Mouse (Mus musculus): ENCODE results near the gene Trim62. TPM values are rescaled to one million over a fixed set of nuclear protein-coding genes. Genes with fewer than 3 reads are reported as not detected.
A peak's percentile ranks its signal among the peaks of the same experiment; 100 is the strongest.

The Trim62 gene
- polyA plus RNA-seq, 1 experiment from 2014 or later = 2.6 TPM

DNA sequence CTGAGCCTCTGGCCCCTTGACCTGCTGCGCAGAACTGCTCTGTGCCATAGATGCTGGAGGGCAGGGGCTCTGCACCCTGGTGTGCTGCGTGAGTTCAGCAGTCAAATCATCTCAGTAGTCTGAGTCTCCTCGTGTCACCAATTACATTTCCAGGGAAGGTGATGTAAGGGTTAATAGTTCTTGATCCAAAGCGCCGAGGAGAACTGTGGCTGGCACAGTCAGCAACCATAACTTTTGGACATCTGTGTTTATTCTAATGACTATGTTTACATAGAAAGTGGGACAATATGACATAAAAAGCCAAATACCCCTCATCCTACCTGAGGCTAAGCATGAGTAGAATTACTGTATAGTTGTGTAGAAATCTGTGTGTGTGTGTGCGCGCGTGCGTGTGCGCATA is 3.6 kb downstream of the Trim62 start:
- DNase-seq (ENCODE audit: low spot score) = no peak
- 64% methylated on average over 10 of the region's 10 CpGs for WGBS
- Histone ChIP-seq H3K9ac (ENCODE audit: low read length) (no peak overlapping the region), H3K27me3 (ENCODE audit: control insufficient read depth, insufficient read depth, low read length) (no peaks in the 10 kb centered on the region), H3K9me3 (ENCODE audit: control insufficient read depth, low read length) (no peaks in the 10 kb centered on the region), H3K4me1 (replicated peaks; ENCODE audit: control insufficient read depth, insufficient read depth) (no peaks in the 10 kb centered on the region; the same call in 1 of the 2 replicates), H3K4me3 (ENCODE audit: low read depth, low read length) (no peak overlapping the region), H3K4me2 (replicated peaks; ENCODE audit: low read depth) (no peak overlapping the region), H3K27ac (replicated peaks) (no peak overlapping the region), H3K36me3 (ENCODE audit: control insufficient read depth, insufficient read depth, low read length) (no peaks in the 10 kb centered on the region)
- no peak for ATAC-seq (ENCODE audit: low FRiP score, low TSS enrichment)
- TF ChIP-seq EP300 (optimal IDR thresholded peaks at IDR 0.05) (no peak), CTCF (IDR thresholded peaks at IDR 0.05; ENCODE audit: low read depth) (no peak)

DNA sequence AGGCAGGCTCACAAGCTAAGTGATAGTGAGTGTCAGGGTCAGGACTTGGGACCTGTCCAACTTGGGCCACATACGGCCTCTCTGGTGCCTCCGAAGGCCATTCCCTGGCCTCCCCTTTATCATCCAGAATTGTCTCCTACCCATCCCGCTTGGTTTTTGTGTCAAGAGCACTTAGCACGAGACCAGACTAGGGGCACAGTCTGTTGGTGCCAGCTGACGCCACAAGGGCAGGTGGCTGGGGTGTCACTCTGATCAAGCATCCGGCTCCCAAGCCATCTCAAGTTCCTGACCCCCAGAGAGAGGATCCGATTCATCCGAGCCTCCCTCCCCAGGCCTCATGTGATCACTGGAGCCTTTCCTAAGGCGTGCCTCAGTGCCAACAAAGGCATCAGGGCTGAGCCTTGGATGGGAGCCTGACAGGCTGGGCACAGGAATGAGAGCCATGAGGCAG is 4.3 kb downstream of the Trim62 start:
- Histone ChIP-seq H3K27me3 (ENCODE audit: control insufficient read depth, insufficient read depth, low read length) (no peaks in the 10 kb centered on the region), H3K9me3 (ENCODE audit: control insufficient read depth, low read length) (no peaks in the 10 kb centered on the region), H3K4me3 (ENCODE audit: low read depth, low read length) (no peak overlapping the region), H3K4me1 (replicated peaks; ENCODE audit: control insufficient read depth, insufficient read depth) (no peaks in the 10 kb centered on the region; the same call in 1 of the 2 replicates), H3K36me3 (ENCODE audit: control insufficient read depth, insufficient read depth, low read length) (no peaks in the 10 kb centered on the region), H3K27ac (replicated peaks) (no peak overlapping the region), H3K4me2 (replicated peaks; ENCODE audit: low read depth) (no peak overlapping the region), H3K9ac (ENCODE audit: low read length) (no peak overlapping the region)
- ATAC-seq (ENCODE audit: low FRiP score, low TSS enrichment) = no peak
- TF ChIP-seq EP300 (optimal IDR thresholded peaks at IDR 0.05) (no peak), CTCF (IDR thresholded peaks at IDR 0.05; ENCODE audit: low read depth) (no peak)
- WGBS = 66% methylated on average over 9 of the region's 9 CpGs
- DNase-seq (ENCODE audit: low spot score) = no peak

DNA sequence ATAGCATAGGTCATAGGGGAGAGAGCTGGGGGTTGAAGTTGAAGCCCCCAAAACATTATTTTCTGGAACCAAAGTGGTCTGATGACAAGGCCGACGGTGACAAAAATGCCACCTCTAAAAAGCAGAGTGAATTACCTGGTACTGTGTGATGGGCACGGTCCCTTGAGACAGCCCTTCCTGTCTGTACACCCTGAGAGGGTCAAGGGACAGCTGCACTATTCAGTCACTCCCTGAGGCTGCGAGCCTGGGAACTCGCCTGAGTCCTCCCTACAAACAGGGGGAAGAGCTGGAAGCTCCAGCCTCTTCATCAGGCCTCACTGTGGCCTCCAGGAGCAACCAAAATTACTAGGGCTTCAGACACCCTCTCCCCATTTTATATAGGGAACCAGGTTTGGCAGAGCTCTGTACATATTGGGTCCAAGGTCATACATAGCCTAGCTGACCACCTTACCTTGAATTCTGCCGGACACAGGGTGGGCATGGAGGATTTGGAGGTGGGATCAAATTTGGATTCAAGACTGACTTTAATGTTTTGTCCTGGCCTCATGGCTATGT is 5.1 kb downstream of the Trim62 start:
- Histone ChIP-seq H3K36me3 (ENCODE audit: control insufficient read depth, insufficient read depth, low read length) (no peaks in the 10 kb centered on the region), H3K27me3 (ENCODE audit: control insufficient read depth, insufficient read depth, low read length) (no peaks in the 10 kb centered on the region), H3K4me3 (ENCODE audit: low read depth, low read length) (no peak overlapping the region), H3K4me1 (replicated peaks; ENCODE audit: control insufficient read depth, insufficient read depth) (no peaks in the 10 kb centered on the region; the same call in 1 of the 2 replicates), H3K4me2 (replicated peaks; ENCODE audit: low read depth) (no peak overlapping the region), H3K9me3 (ENCODE audit: control insufficient read depth, low read length) (no peaks in the 10 kb centered on the region), H3K9ac (ENCODE audit: low read length) (no peak overlapping the region), H3K27ac (replicated peaks) (no peak overlapping the region)
- WGBS = 89% methylated on average over 6 of the region's 6 CpGs
- no peak for ATAC-seq (ENCODE audit: low FRiP score, low TSS enrichment)
- TF ChIP-seq CTCF (IDR thresholded peaks at IDR 0.05; ENCODE audit: low read depth) (no peak), EP300 (optimal IDR thresholded peaks at IDR 0.05) (no peak)
- DNase-seq (ENCODE audit: low spot score) = no peak

DNA sequence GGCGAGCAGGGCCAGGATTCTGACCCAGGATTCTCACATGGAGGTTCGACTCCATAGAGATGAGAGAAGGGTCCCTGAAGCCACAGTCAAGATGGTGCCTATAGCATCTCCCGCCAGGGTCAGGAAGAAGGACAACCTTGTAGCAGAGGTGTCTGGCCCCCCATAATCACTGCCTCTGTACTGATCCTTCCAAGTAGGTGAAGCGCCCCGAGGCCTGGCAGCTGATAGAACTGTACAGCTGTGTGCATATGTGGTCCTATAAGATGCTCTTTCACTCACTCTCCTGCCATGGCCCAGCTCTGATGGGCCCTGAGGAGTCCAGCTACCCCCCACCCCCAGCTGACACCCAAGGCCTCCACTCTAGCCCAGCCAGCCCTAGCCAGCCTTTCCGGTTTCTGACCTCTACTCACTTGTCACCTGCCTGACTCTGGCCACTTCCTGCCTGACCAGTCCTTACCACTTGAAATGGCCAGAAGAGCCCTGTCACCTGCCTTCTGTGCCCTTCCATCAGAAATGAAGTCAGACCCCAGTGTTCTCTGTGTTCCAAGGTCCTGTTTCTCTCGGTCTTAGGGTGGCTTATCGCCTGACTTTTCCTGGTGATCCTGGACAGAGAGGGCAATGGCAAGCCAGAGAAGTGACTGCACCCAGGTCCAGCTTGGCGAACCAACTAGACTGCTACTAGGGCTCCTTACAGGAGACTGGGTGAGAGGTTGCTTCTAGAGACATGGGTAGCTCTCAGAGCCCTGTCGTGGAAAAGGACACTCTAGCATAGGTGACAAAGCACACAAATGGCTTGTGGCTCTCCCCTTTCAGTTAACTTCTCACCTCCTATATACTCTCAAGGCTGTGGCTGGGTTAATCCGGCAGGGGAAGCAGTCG is 6.6 kb downstream of the Trim62 start:
- Histone ChIP-seq H3K27me3 (ENCODE audit: control insufficient read depth, insufficient read depth, low read length) (no peaks in the 10 kb centered on the region), H3K4me3 (ENCODE audit: low read depth, low read length) (no peak overlapping the region), H3K9ac (ENCODE audit: low read length) (no peak overlapping the region), H3K4me1 (replicated peaks; ENCODE audit: control insufficient read depth, insufficient read depth) (no peaks in the 10 kb centered on the region), H3K27ac (replicated peaks) (no peak overlapping the region), H3K9me3 (ENCODE audit: control insufficient read depth, low read length) (no peaks in the 10 kb centered on the region), H3K4me2 (replicated peaks; ENCODE audit: low read depth) (no peak overlapping the region), H3K36me3 (ENCODE audit: control insufficient read depth, insufficient read depth, low read length) (no peaks in the 10 kb centered on the region)
- DNase-seq (ENCODE audit: low spot score) = no peak
- ATAC-seq (ENCODE audit: low FRiP score, low TSS enrichment) = no peak
- TF ChIP-seq CTCF (IDR thresholded peaks at IDR 0.05; ENCODE audit: low read depth) (no peak), EP300 (optimal IDR thresholded peaks at IDR 0.05) (no peak)
- 84% methylated on average over 12 of the region's 12 CpGs for WGBS

DNA sequence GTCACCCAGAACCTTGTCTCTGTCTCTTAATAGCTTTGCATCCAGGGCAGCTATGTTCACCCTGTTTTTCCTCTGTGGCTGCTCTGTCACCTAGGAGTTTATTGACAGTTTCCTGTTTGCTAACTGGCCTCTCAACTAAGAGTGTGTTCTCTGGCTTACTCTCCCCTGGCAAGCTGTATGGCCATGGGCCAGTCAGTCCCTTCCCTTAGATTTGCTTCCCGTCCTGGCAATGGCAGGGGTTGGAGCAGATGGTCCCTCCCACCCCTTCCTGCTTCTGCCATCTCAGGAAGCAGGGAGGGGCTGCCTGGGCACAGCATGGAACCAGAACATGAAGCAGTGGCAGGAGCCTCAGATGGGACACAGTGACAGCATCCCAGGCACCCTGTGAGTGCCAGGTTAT is 7.8 kb downstream of the Trim62 start:
- H3K36me3 ChIP-seq (ENCODE audit: control insufficient read depth, insufficient read depth, low read length) = no peaks in the 10 kb centered on the region
- ATAC-seq (ENCODE audit: low FRiP score, low TSS enrichment) (peak; percentile 19; the same call in 1 of the 2 replicates), DNase-seq (ENCODE audit: low spot score) (no peak)
- no peak overlapping the region for H3K27ac ChIP-seq (replicated peaks)
- no peak overlapping the region for H3K4me3 ChIP-seq (ENCODE audit: low read depth, low read length)
- no peaks in the 10 kb centered on the region for H3K9me3 ChIP-seq (ENCODE audit: control insufficient read depth, low read length)
- 10% methylated on average over 1 of the region's 1 CpGs for WGBS
- H3K9ac ChIP-seq (ENCODE audit: low read length) = no peak overlapping the region
- H3K4me2 ChIP-seq (replicated peaks; ENCODE audit: low read depth) = no peak overlapping the region
- no peaks in the 10 kb centered on the region for H3K27me3 ChIP-seq (ENCODE audit: control insufficient read depth, insufficient read depth, low read length)
- no peaks in the 10 kb centered on the region for H3K4me1 ChIP-seq (replicated peaks; ENCODE audit: control insufficient read depth, insufficient read depth)
- TF ChIP-seq EP300 (optimal IDR thresholded peaks at IDR 0.05) (no peak), CTCF (IDR thresholded peaks at IDR 0.05; ENCODE audit: low read depth) (no peak)

DNA sequence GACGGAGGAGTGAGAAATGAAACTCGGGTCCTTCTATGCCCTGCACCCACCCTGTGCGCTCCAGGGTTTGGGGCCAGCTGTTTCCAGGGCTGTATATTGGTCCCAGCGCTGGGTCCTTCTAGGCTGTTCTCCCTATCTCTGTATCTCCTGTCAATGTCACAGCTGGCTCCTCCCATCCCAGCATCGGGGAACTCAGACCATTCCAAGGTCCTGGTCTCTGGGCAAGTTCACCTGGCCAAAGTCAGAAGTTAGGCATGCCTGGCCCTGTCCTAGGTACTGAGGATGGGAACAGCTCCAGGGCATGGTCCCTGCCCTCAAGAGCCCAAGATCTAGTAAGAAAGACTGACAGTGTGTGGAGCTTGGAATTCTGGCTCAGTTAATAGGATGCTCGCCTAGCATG is 8.4 kb downstream of the Trim62 start:
- no peaks in the 10 kb centered on the region for H3K4me1 ChIP-seq (replicated peaks; ENCODE audit: control insufficient read depth, insufficient read depth)
- H3K27ac ChIP-seq (replicated peaks) = no peak overlapping the region
- ATAC-seq (ENCODE audit: low FRiP score, low TSS enrichment) = no peak
- no peaks in the 10 kb centered on the region for H3K36me3 ChIP-seq (ENCODE audit: control insufficient read depth, insufficient read depth, low read length)
- no peak overlapping the region for H3K4me2 ChIP-seq (replicated peaks; ENCODE audit: low read depth)
- no peaks in the 10 kb centered on the region for H3K27me3 ChIP-seq (ENCODE audit: control insufficient read depth, insufficient read depth, low read length)
- no peak overlapping the region for H3K9ac ChIP-seq (ENCODE audit: low read length)
- TF ChIP-seq EP300 (optimal IDR thresholded peaks at IDR 0.05) (no peak), CTCF (IDR thresholded peaks at IDR 0.05; ENCODE audit: low read depth) (no peak)
- no peak for DNase-seq (ENCODE audit: low spot score)
- H3K4me3 ChIP-seq (ENCODE audit: low read depth, low read length) = no peak overlapping the region
- 77% methylated on average over 6 of the region's 6 CpGs for WGBS
- H3K9me3 ChIP-seq (ENCODE audit: control insufficient read depth, low read length) = no peaks in the 10 kb centered on the region
